Mouse (Mus musculus) thymus, adult 2 months (tissue): ENCODE measurements at regions not wholly inside any gene's neighbourhood (a gene's known extent, or its start where the extent isn't known, plus 50 kb on each side); places are given as distances from the start of the nearest gene placed in this dataset.

ENCODE experiments used
- CTCF ChIP-seq: fragments of 200-500 bp; IDR thresholded peaks from 2 replicates; pipeline ENCODE4 v1.5.1; 2012; ENCODE audit warnings: mild to moderate bottlenecking, control low read depth, low read length, moderate library complexity, borderline replicate concordance; ENCODE audit not compliant: control insufficient read depth, poor library complexity, insufficient read depth; ENCODE audit errors: extremely low read depth
- POLR2A ChIP-seq: fragments of 200-500 bp; IDR thresholded peaks from 2 replicates; pipeline ENCODE4 v1.6.1; 2012; ENCODE audit warnings: mild to moderate bottlenecking, low read length, control low read depth, moderate library complexity; ENCODE audit not compliant: control insufficient read depth, poor library complexity, insufficient read depth; ENCODE audit errors: extremely low read depth

DNA sequence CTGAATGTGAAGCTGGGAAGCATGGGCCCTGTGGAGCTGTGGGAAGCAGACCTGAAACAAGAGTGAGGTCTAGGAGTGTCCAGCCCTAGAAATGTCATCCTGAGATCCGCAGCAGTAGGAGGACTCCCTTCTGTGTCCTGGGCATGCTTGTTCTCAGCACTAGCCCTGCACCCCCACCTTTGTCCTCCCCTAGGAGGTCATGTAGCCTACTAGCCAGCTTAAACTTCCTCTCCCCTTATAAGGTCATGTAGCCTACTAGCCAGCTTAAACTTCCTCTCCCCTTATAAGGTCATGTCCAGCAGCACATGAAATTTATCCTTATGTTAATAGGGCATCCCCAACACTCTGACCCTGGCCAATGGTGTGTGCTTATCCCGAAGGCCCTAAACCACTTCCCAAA, 363.5 kb upstream of the Zeb2 start:
- TF ChIP-seq CTCF (no peak), POLR2A (no peak)
